Mouse (Mus musculus) heart, postnatal 10 days (tissue): ENCODE measurements around the gene Lhb. TPM values are rescaled to one million over a fixed set of nuclear protein-coding genes. Genes with fewer than 3 reads are reported as not detected.
"Not testable (repeated sequence)": the region's sequence is repeated elsewhere in the genome, so short reads cannot be mapped to it uniquely, and the experiment has no call there.

Experiments
- DNase-seq, 2 experiments: peaks; one replicate each; pipeline ENCODE4 v3.0.0; 2021
- intact Hi-C: fragments of 180-260 bp; cut with DNase I; formaldehyde crosslinking; loops from one replicate; pipeline ENCODE4 v1.15.1; 2025
- total RNA-seq, 2 experiments: library from RNA; stranded (reverse); gene quantifications; 2 replicates each; pipeline ENCODE4 v1.2.3; 2021

Lhb gene
- total RNA-seq, 2 experiments from 2014 or later = not detected

GRCm38 (mm10) chr7:45447325-45447990 lies 26.8 kb downstream of the Lhb start:
- intact Hi-C loops = loop anchor here (5.0 kb wide), 1 partner anchor 145 kb away; no protein-coding TSS in a partner anchor
- peak; percentile 55 to 67 for DNase-seq

- intact Hi-C loops = loop anchor here (5.0 kb wide), 2 partner anchors 112 to 148 kb away; no protein-coding TSS in a partner anchor
- DNase-seq = no peak
These were observed 29.4 kb downstream of the Lhb start for GRCm38 (mm10) chr7:45449974-45450373.

- peak; percentile 82 to 91 for DNase-seq
- intact Hi-C loops = loop anchor here (5.0 kb wide), 1 partner anchor 111 kb away; no protein-coding TSS in a partner anchor
These were observed 30.8 kb downstream of the Lhb start for GRCm38 (mm10) chr7:45451344-45451982.

GRCm38 (mm10) chr7:45454971-45455370 lies 34.4 kb downstream of the Lhb start:
- no peak for DNase-seq
- intact Hi-C loops = loop anchor here (5.0 kb wide), 1 partner anchor 107 kb away; no protein-coding TSS in a partner anchor

GRCm38 (mm10) chr7:45455932-45456696 lies 35.5 kb downstream of the Lhb start:
- no peak for DNase-seq
- intact Hi-C loops = no loop called here

- no peak for DNase-seq
- intact Hi-C loops = no loop called here
These were observed 36.1 kb downstream of the Lhb start for GRCm38 (mm10) chr7:45456721-45457203.

GRCm38 (mm10) chr7:45457204-45458060 lies 36.8 kb downstream of the Lhb start:
- peak in 1 of 2 experiments; percentile 50 for DNase-seq
- intact Hi-C loops = loop anchor here (2.0 kb wide), 1 partner anchor 23 kb away; the partner anchor contains the start of gene Gys1

GRCm38 (mm10) chr7:45458748-45459563 lies 38.3 kb downstream of the Lhb start:
- intact Hi-C loops = loop anchor here (2.0 kb wide), 1 partner anchor 24 kb away; the partner anchor contains the start of gene Gys1
- peak; percentile 86 to 94 for DNase-seq

GRCm38 (mm10) chr7:45459564-45460140 lies 39.0 kb downstream of the Lhb start, which contains the start of gene Ftl1:
TSS of gene Ftl1 (minus strand) at chr7:45459884.
- intact Hi-C loops = loop anchor here (2.0 kb wide), 1 partner anchor 25 kb away; the partner anchor contains the start of gene Gys1
- DNase-seq = peak; percentile 97 to 98

- intact Hi-C loops = no loop called here
- DNase-seq = no peak
These were observed 39.8 kb downstream of the Lhb start for GRCm38 (mm10) chr7:45460377-45460776.

- DNase-seq = peak; percentile 68 to 72
- intact Hi-C loops = no loop called here
These were observed 40.3 kb downstream of the Lhb start for GRCm38 (mm10) chr7:45460860-45461314.

GRCm38 (mm10) chr7:45461326-45461725 lies 40.7 kb downstream of the Lhb start:
- intact Hi-C loops = no loop called here
- no peak for DNase-seq

GRCm38 (mm10) chr7:45461781-45462180 lies 41.2 kb downstream of the Lhb start:
- intact Hi-C loops = no loop called here
- no peak for DNase-seq

- no peak for DNase-seq
- intact Hi-C loops = no loop called here
These were observed 41.7 kb downstream of the Lhb start for GRCm38 (mm10) chr7:45462325-45462724.

- DNase-seq, intact Hi-C loops: not testable (repeated sequence)
These were observed 42.2 kb downstream of the Lhb start for GRCm38 (mm10) chr7:45462868-45463267.

GRCm38 (mm10) chr7:45463987-45464778 lies 43.6 kb downstream of the Lhb start:
- intact Hi-C loops = no loop called here
- no peak for DNase-seq

- intact Hi-C loops = no loop called here
- DNase-seq = no peak
These were observed 44.5 kb downstream of the Lhb start for GRCm38 (mm10) chr7:45465112-45465511.

- intact Hi-C loops = no loop called here
- no peak for DNase-seq
These were observed 44.9 kb downstream of the Lhb start for GRCm38 (mm10) chr7:45465549-45465948.
